Mouse (Mus musculus): ENCODE results near the gene Tnk1. TPM values are rescaled to one million over a fixed set of nuclear protein-coding genes. Genes with fewer than 3 reads are reported as not detected.

Tnk1 gene
- polyA plus RNA-seq, 1 experiment: 1.2 TPM

- Histone ChIP-seq H3K27ac (ENCODE audit: insufficient read depth, low read length) (no peak overlapping the region), H3K36me3 (ENCODE audit: control insufficient read depth, insufficient read depth, low read length) (peaks cover 7% of the 10 kb centered on the region), H3K4me3 (ENCODE audit: extremely low read depth, insufficient read depth, insufficient read length) (no peak overlapping the region), H3K4me1 (ENCODE audit: control insufficient read depth, insufficient read depth, insufficient read length) (peaks cover 5% of the 10 kb centered on the region; the same call in 1 of the 2 replicates), H3K27me3 (ENCODE audit: control insufficient read depth, insufficient read depth, low read length) (no peaks in the 10 kb centered on the region)
- TF ChIP-seq POLR2A (IDR thresholded peaks at IDR 0.05; ENCODE audit: low read depth, low read length) (no peak), CTCF (IDR thresholded peaks at IDR 0.05; ENCODE audit: extremely low read depth, insufficient read depth, insufficient read length, insufficient replicate concordance) (no peak)
- WGBS: 79% methylated on average over 6 of the region's 6 CpGs
- no peak for DNase-seq (ENCODE audit: low read depth in 1 of 2, low spot score in 2 of 2)
Observed at GRCm38 (mm10) chr11:69878952-69879351, 20.4 kb upstream of the Tnk1 start.

DNA sequence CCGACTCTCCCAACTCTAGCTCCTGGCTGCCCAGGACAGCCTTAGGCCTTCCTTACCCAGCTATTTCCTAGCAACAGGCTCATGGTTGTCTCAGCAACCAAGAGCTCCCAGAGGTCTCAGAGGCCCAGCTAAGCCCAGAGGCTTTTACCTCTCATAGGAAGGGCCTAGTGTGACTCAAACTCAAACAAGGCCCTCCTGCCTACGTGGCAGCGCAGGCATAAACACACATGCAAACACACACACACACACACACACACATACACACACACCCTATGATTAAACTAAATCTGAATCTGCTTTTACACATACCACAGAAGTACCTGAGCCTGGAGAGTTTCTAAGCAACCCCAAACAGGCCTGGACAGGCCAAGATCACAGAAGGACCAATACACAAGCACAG is 19.9 kb upstream of the Tnk1 start:
- TF ChIP-seq CTCF (IDR thresholded peaks at IDR 0.05; ENCODE audit: extremely low read depth, insufficient read depth, insufficient read length, insufficient replicate concordance) (no peak), POLR2A (IDR thresholded peaks at IDR 0.05; ENCODE audit: low read depth, low read length) (no peak)
- H3K4me3 ChIP-seq (ENCODE audit: extremely low read depth, insufficient read depth, insufficient read length): no peak overlapping the region
- H3K4me1 ChIP-seq (ENCODE audit: control insufficient read depth, insufficient read depth, insufficient read length): peaks cover 5% of the 10 kb centered on the region; the same call in 1 of the 2 replicates
- H3K27me3 ChIP-seq (ENCODE audit: control insufficient read depth, insufficient read depth, low read length): no peaks in the 10 kb centered on the region
- no peak overlapping the region for H3K27ac ChIP-seq (ENCODE audit: insufficient read depth, low read length)
- peaks cover 2% of the 10 kb centered on the region for H3K36me3 ChIP-seq (ENCODE audit: control insufficient read depth, insufficient read depth, low read length)
- no peak for DNase-seq (ENCODE audit: low read depth in 1 of 2, low spot score in 2 of 2)
- 95% methylated on average over 3 of the region's 3 CpGs for WGBS

DNA sequence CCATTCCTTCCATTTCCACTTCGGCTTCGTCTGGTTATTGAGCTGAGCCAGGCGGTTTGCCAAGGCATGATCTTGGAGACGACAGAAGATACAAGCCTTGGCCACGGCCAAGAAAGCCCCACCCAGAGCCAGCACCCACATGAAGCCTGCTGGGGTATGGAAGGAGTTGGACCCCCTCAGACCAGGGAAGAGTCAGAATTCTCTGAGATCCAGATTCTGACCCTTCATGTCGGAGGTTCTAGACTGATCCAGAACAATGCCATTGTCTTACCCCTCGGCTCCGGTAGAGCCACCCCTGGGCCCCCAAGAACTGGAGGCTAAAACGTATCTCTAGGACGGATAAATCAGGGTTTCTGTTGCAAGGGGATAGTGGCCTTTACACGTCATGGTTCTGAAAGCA is 19.3 kb upstream of the Tnk1 start, which contains the start of gene Tmem95:
Gene Tmem95, minus strand, starts transcription at position 141 of the 400 bp plus-strand sequence.
- Histone ChIP-seq H3K27me3 (ENCODE audit: control insufficient read depth, insufficient read depth, low read length) (no peaks in the 10 kb centered on the region), H3K36me3 (ENCODE audit: control insufficient read depth, insufficient read depth, low read length) (no peaks in the 10 kb centered on the region), H3K4me3 (ENCODE audit: extremely low read depth, insufficient read depth, insufficient read length) (no peak within 1 kb of the TSS), H3K4me1 (ENCODE audit: control insufficient read depth, insufficient read depth, insufficient read length) (peaks cover 5% of the 10 kb centered on the region; the same call in 1 of the 2 replicates), H3K27ac (ENCODE audit: insufficient read depth, low read length) (no peak within 1 kb of the TSS)
- TF ChIP-seq POLR2A (IDR thresholded peaks at IDR 0.05; ENCODE audit: low read depth, low read length): no peak
- no peak for TF ChIP-seq CTCF (IDR thresholded peaks at IDR 0.05; ENCODE audit: extremely low read depth, insufficient read depth, insufficient read length, insufficient replicate concordance)
- WGBS: 86% methylated on average over 11 of the region's 11 CpGs
- DNase-seq (ENCODE audit: low read depth in 1 of 2, low spot score in 2 of 2): no peak

- Histone ChIP-seq H3K27ac (ENCODE audit: insufficient read depth, low read length) (no peak overlapping the region; the same call in 1 of the 2 replicates), H3K36me3 (ENCODE audit: control insufficient read depth, insufficient read depth, low read length) (no peaks in the 10 kb centered on the region), H3K4me3 (ENCODE audit: extremely low read depth, insufficient read depth, insufficient read length) (no peak overlapping the region), H3K4me1 (ENCODE audit: control insufficient read depth, insufficient read depth, insufficient read length) (peaks cover 5% of the 10 kb centered on the region; the same call in 1 of the 2 replicates), H3K27me3 (ENCODE audit: control insufficient read depth, insufficient read depth, low read length) (no peaks in the 10 kb centered on the region)
- WGBS: 3% methylated on average over 12 of the region's 12 CpGs
- TF ChIP-seq CTCF (IDR thresholded peaks at IDR 0.05; ENCODE audit: extremely low read depth, insufficient read depth, insufficient read length, insufficient replicate concordance) (peak; percentile 87), POLR2A (IDR thresholded peaks at IDR 0.05; ENCODE audit: low read depth, low read length) (no peak)
- DNase-seq (ENCODE audit: low read depth in 1 of 2, low spot score in 2 of 2): peak; percentile 68 to 80
Observed at GRCm38 (mm10) chr11:69876867-69877266, 18.3 kb upstream of the Tnk1 start.

DNA sequence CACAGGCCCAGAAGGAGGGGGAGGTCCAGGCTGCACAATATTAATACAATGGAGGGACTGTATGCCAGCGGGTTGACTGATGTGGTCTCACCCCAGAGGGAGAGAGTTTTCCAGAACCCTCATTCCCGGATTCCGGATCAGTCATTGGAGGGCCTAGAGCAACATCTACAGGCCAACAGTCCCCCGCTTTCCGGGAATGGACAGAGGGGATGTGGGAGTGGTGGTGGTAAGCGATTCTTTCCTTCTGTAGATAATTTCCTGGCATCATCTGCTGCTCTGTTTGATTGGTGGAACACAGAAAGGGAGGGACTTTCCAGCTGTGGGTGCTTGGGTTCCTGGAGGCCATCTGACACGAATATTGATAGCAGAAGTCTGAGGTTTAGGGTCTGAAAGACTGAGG is 17.7 kb upstream of the Tnk1 start:
- H3K36me3 ChIP-seq (ENCODE audit: control insufficient read depth, insufficient read depth, low read length): no peaks in the 10 kb centered on the region
- no peak for DNase-seq (ENCODE audit: low read depth in 1 of 2, low spot score in 2 of 2)
- H3K27ac ChIP-seq (ENCODE audit: insufficient read depth, low read length): no peak overlapping the region; the same call in 1 of the 2 replicates
- H3K27me3 ChIP-seq (ENCODE audit: control insufficient read depth, insufficient read depth, low read length): no peaks in the 10 kb centered on the region
- no peaks in the 10 kb centered on the region for H3K4me1 ChIP-seq (ENCODE audit: control insufficient read depth, insufficient read depth, insufficient read length)
- TF ChIP-seq CTCF (IDR thresholded peaks at IDR 0.05; ENCODE audit: extremely low read depth, insufficient read depth, insufficient read length, insufficient replicate concordance): no peak
- TF ChIP-seq POLR2A (IDR thresholded peaks at IDR 0.05; ENCODE audit: low read depth, low read length): no peak
- whole genome bisulfite sequencing: 39% methylated on average over 7 of the region's 7 CpGs
- H3K4me3 ChIP-seq (ENCODE audit: extremely low read depth, insufficient read depth, insufficient read length): no peak overlapping the region

- H3K4me3 ChIP-seq (ENCODE audit: extremely low read depth, insufficient read depth, insufficient read length): no peak overlapping the region
- TF ChIP-seq CTCF (IDR thresholded peaks at IDR 0.05; ENCODE audit: extremely low read depth, insufficient read depth, insufficient read length, insufficient replicate concordance) (no peak), POLR2A (IDR thresholded peaks at IDR 0.05; ENCODE audit: low read depth, low read length) (no peak)
- H3K36me3 ChIP-seq (ENCODE audit: control insufficient read depth, insufficient read depth, low read length): no peaks in the 10 kb centered on the region
- H3K27me3 ChIP-seq (ENCODE audit: control insufficient read depth, insufficient read depth, low read length): no peaks in the 10 kb centered on the region
- DNase-seq (ENCODE audit: low read depth in 1 of 2, low spot score in 2 of 2): no peak
- no peak overlapping the region for H3K27ac ChIP-seq (ENCODE audit: insufficient read depth, low read length)
- WGBS: 84% methylated on average over 4 of the region's 4 CpGs
- no peaks in the 10 kb centered on the region for H3K4me1 ChIP-seq (ENCODE audit: control insufficient read depth, insufficient read depth, insufficient read length)
Observed at GRCm38 (mm10) chr11:69872451-69872850, 13.9 kb upstream of the Tnk1 start.

- 86% methylated on average over 7 of the region's 7 CpGs for WGBS
- Histone ChIP-seq H3K4me1 (ENCODE audit: control insufficient read depth, insufficient read depth, insufficient read length) (no peaks in the 10 kb centered on the region), H3K27me3 (ENCODE audit: control insufficient read depth, insufficient read depth, low read length) (no peaks in the 10 kb centered on the region), H3K27ac (ENCODE audit: insufficient read depth, low read length) (no peak overlapping the region), H3K36me3 (ENCODE audit: control insufficient read depth, insufficient read depth, low read length) (no peaks in the 10 kb centered on the region), H3K4me3 (ENCODE audit: extremely low read depth, insufficient read depth, insufficient read length) (no peak overlapping the region)
- TF ChIP-seq CTCF (IDR thresholded peaks at IDR 0.05; ENCODE audit: extremely low read depth, insufficient read depth, insufficient read length, insufficient replicate concordance) (no peak), POLR2A (IDR thresholded peaks at IDR 0.05; ENCODE audit: low read depth, low read length) (no peak)
- no peak for DNase-seq (ENCODE audit: low read depth in 1 of 2, low spot score in 2 of 2)
Observed at GRCm38 (mm10) chr11:69871822-69872221, 13.3 kb upstream of the Tnk1 start.
